Mouse (Mus musculus) common myeloid progenitor, adult 5-6 weeks (primary cell): ENCODE measurements at regions not wholly inside any gene's neighbourhood (a gene's known extent, or its start where the extent isn't known, plus 50 kb on each side); places are given as distances from the start of the nearest gene placed in this dataset.

Source experiments
- ATAC-seq: replicated peaks from 2 replicates; pipeline ENCODE4 v1.8.0; 2016; ENCODE audit warnings: low read depth, mild to moderate bottlenecking, moderate TSS enrichment, inconsistent platforms; ENCODE audit not compliant: poor library complexity, severe bottlenecking

DNA sequence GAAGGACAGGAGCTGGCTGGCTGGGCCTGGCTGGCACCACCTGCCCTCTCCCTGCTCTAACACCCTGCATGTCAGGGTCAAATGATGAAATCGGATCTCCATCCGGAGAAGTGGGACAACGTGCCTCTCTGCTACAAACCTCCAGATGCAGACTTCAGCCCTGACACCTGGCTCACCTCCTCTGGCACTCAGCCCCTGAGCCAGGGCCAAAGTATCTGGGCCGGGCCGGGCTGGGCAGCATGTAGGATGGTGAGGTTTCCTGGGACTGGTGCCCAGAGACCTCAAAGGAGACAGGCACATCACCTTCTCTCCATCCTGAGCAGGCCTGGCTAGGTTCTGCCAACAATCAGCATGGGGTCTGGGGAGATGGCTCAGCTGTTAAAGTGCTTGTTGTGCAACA is 113.5 kb downstream of the Tfcp2l1 start:
- ATAC-seq = no peak

DNA sequence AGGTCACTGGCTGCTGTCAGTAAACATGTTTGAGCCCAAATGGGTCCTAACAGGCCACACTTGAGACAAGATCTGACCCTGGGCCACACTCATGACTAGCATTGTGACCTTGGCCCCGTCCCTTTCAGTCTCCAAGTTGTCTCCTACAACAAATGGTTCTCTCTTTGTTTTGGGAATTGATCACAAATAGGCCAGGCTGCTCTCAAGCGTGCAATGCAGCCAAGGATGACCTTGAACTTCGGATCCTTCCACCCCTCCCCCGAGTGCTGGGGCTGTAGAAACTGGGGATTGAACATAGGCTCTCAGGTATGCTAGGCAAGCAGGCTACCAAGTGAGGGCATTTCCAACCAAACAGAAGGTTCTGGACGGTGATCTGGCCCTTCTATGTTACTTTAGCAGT is 120.5 kb downstream of the Tfcp2l1 start:
- ATAC-seq = no peak

DNA sequence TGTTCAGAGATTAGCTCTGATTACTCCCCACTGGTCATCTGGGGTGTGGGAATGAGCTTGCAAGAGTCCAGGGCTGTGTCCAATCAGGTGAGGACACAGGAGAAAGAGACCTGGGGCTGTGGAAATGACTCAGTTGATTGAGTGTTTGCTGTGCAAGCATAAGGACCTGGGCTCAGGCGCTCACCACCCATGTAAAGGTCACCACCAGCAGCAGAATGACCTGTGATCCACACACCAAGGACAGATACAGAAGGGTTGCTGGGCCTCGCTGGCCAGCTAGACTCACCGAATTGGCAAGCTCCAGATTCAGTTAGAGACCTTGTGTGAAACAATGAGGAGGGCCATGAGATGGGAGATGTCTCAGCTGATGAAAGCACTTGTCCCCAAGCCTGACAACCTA is 125.1 kb downstream of the Tfcp2l1 start:
- ATAC-seq = no peak

GRCm38 (mm10) chr1:118756171-118756865 is 128.6 kb downstream of the Tfcp2l1 start:
- ATAC-seq = no peak

- ATAC-seq = no peak
Observed at GRCm38 (mm10) chr1:118757340-118758030, 129.7 kb downstream of the Tfcp2l1 start.

- no peak for ATAC-seq
Observed at GRCm38 (mm10) chr1:118758031-118758400, 130.3 kb downstream of the Tfcp2l1 start.

DNA sequence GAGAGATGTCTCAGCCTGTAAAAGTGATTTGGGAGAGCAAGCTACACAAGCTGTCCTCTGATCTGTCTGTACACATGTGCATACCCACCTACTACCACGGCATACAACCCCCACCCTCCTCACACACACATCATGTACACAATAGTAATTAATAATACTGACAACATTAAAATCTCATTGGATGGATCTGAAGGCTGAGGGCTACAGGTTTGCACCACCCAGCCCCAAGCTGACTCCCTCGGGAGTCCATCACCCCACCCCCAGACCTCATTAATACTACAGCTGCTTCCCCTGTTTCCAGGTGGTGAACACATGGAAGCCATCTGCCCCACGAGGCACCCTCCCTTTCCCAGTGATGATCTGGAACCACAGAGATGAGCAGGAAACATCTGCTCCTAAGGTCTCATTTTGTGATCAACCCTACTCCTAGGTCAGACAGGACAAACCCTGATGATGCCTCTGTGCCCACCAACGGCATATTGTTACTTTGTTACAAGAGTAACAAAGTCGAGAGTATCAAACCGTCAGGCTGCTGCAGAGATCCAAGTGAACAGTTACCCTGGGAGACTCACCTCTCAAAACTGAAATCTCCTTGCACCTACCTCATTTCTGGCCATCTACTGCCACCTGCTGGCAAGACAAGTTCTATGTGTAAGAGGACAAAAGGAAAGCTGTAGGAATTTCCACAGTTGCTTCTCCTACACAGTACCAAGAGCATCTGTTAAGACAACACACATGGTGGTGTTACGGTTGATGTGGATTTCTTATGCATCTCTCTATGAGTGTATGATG is 131.6 kb downstream of the Tfcp2l1 start:
- peak; percentile 70 for ATAC-seq

- no peak for ATAC-seq
Observed at GRCm38 (mm10) chr1:118765525-118765924, 137.8 kb downstream of the Tfcp2l1 start.

DNA sequence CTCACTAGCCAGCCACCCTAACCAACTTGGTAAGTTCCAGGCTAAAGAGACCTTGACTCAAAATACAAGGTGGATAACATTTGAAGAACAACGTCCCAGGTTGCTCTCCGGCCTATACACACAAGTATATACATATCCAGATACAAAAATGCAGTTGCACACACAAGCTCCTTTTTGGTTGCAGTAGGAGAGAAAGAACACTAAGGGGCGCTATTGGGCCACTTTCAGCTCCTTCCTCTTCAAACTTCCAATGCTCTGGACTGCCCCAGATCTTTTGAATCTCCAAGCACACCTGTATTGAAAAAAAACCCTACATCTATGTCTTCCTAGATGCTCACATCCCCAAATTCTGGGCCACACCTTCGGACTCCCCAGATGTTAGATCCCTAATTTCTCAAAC is 141.1 kb downstream of the Tfcp2l1 start:
- 0 out of 2 replicates have a peak, but pooled peaks have one; percentile 34 for ATAC-seq

- peak; percentile 92 for ATAC-seq
Observed at GRCm38 (mm10) chr1:118772261-118772660, 144.5 kb downstream of the Tfcp2l1 start.

GRCm38 (mm10) chr1:118776594-118777441 is 149.1 kb downstream of the Tfcp2l1 start:
- ATAC-seq = no peak
